ENCODE assay signal across 8 mouse cellular contexts in the genomic region with DNA sequence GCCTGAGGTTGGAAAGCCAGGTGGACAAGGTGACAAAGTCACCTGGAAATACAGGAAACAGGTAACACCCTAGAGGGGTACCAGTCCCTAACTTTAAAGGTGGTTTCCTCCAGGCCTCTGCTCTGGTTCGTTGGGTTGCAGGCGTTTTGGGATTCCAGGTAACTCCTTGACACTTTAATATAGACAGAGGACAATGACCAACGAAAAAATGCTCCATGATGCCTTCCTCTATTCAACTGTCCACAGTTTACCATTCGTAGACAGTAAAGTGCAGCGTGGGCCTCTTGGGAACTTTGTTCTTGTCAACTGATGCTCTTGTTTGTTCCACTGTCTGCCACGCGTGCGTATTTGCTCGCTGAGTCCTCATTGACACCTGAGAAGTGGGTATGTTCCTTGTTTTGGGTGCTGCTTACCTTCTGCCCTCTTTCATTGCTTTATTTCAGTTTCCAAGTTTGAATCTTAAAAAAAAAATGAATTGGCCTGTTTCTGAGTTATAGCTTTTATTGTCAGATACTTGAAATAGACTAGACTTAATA. TPM values are rescaled to one million over a fixed set of nuclear protein-coding genes. Genes with fewer than 3 reads are reported as not detected.
A peak's percentile ranks its signal among the peaks of the same experiment; 100 is the strongest.
DNase-seq lines count a peak whose midpoint lies in the region; ATAC-seq lines count a peak whose summit lies in the region.

No protein-coding gene starts in this region.

- WGBS in kidney, embryonic 15.5 days, result 54% methylated on average over 9 of the region's 9 CpGs
- 19% methylated on average over 9 of the region's 9 CpGs for whole genome bisulfite sequencing in hindbrain, embryonic 15.5 days
- WGBS in midbrain, embryonic 16.5 days, result 31% methylated on average over 9 of the region's 9 CpGs

- H3K27me3 ChIP-seq in kidney, embryonic 15.5 days, result no peaks in the 10 kb centered on the region
- no peaks in the 10 kb centered on the region for H3K27me3 ChIP-seq in hindbrain, embryonic 15.5 days
- H3K27me3 ChIP-seq in midbrain, embryonic 16.5 days (ENCODE audit: control insufficient read depth, insufficient read depth, low read depth, low read length), result no peaks in the 10 kb centered on the region

- H3K4me3 ChIP-seq in kidney, embryonic 15.5 days (replicated peaks), result peak overlapping the region; percentile 87
- H3K4me3 ChIP-seq in hindbrain, embryonic 15.5 days, result peak overlapping the region; percentile 94
- H3K4me3 ChIP-seq in midbrain, embryonic 16.5 days (ENCODE audit: low read depth, low read length), result peak overlapping the region; percentile 98

- no peak for ATAC-seq in kidney, embryonic 15.5 days (replicated peaks; ENCODE audit: low FRiP score)
- no peak for ATAC-seq in hindbrain, embryonic 15.5 days (ENCODE audit: low FRiP score, low read depth)
- ATAC-seq in midbrain, embryonic 16.5 days, result no peak

- DNase-seq in kidney, postnatal 14 days, result no peak
- DNase-seq in brain, adult 2 months (ENCODE audit: low read depth, low spot score), result peak; percentile 36
- no peak for DNase-seq in right cerebral cortex, adult 18-20 months
- no peak for DNase-seq in gastrocnemius, postnatal 36 days
- no peak for DNase-seq in frontal cortex, postnatal 10 days (ENCODE audit: low spot score in 2 of 2)

- H3K9ac ChIP-seq in kidney, embryonic 15.5 days, result peak overlapping the region; percentile 85
- peak overlapping the region; percentile 92 for H3K9ac ChIP-seq in hindbrain, embryonic 15.5 days
- peak overlapping the region; percentile 95 for H3K9ac ChIP-seq in midbrain, embryonic 16.5 days (ENCODE audit: low read depth, low read length)

- H3K9me3 ChIP-seq in kidney, embryonic 15.5 days (replicated peaks), result no peaks in the 10 kb centered on the region
- no peaks in the 10 kb centered on the region for H3K9me3 ChIP-seq in hindbrain, embryonic 15.5 days
- H3K9me3 ChIP-seq in midbrain, embryonic 16.5 days (replicated peaks; ENCODE audit: control insufficient read depth, low read length, poor library complexity, severe bottlenecking), result no peaks in the 10 kb centered on the region

- H3K27ac ChIP-seq in kidney, embryonic 15.5 days, result no peak overlapping the region
- peak overlapping the region; percentile 94; the same call in 1 of the 2 replicates for H3K27ac ChIP-seq in hindbrain, embryonic 15.5 days (replicated peaks)
- H3K27ac ChIP-seq in midbrain, embryonic 16.5 days (ENCODE audit: low read length), result no peak overlapping the region

- H3K36me3 ChIP-seq in kidney, embryonic 15.5 days, result no peaks in the 10 kb centered on the region
- H3K36me3 ChIP-seq in hindbrain, embryonic 15.5 days, result no peaks in the 10 kb centered on the region
- no peaks in the 10 kb centered on the region for H3K36me3 ChIP-seq in midbrain, embryonic 16.5 days (ENCODE audit: control insufficient read depth, insufficient read depth, low read length)

- peaks cover 37% of the 10 kb centered on the region for H3K4me1 ChIP-seq in kidney, embryonic 15.5 days
- peaks cover 42% of the 10 kb centered on the region for H3K4me1 ChIP-seq in hindbrain, embryonic 15.5 days (replicated peaks)
- H3K4me1 ChIP-seq in midbrain, embryonic 16.5 days (ENCODE audit: control insufficient read depth, insufficient read depth, low read length), result peaks cover 33% of the 10 kb centered on the region

- intact Hi-C loops in gastrocnemius, postnatal 36 days (cut with DNase I), result no loop called here

- peak overlapping the region; percentile 77 for H3K4me2 ChIP-seq in kidney, embryonic 15.5 days
- H3K4me2 ChIP-seq in hindbrain, embryonic 15.5 days, result peak overlapping the region; percentile 73
- peak overlapping the region; percentile 89 for H3K4me2 ChIP-seq in midbrain, embryonic 16.5 days (ENCODE audit: low read length)

RNA-seq across cellular contexts. Expression of a gene that starts 2.1 kb away (rescaled TPM):
- 3.2 and 3.5 TPM in 2 replicates for polyA plus RNA-seq in kidney, embryonic 15.5 days (2015; fragmentation: Nextera tagmentation; extraction: Ambion mirVana)
- 8.1 and 8.3 TPM in 2 replicates for polyA plus RNA-seq in hindbrain, embryonic 15.5 days (2015; fragmentation: Nextera tagmentation; extraction: Ambion mirVana)
- polyA plus RNA-seq in midbrain, embryonic 16.5 days (2015; fragmentation: Nextera tagmentation; extraction: Ambion mirVana), result 7.1 TPM in 2 replicates
- 1 to 10 TPM; 6.3 to 6.9 TPM for total RNA-seq in gastrocnemius, postnatal 36 days (2021)
